Mouse (Mus musculus) E14TG2a.4 (cell line): Measurements from ENCODE around the gene Srrm3.

Experiments
- H3K27me3 ChIP-seq: 2 replicates; pipeline ENCODE4 v1.6.1; 2014; ENCODE audit warnings: low read length, control low read depth; ENCODE audit not compliant: insufficient read depth
- H3K36me3 ChIP-seq: 2 replicates; pipeline ENCODE4 v1.6.1; 2014; ENCODE audit warnings: low read length, control low read depth; ENCODE audit not compliant: insufficient read depth
- H3K4me1 ChIP-seq: replicated peaks from 2 replicates; pipeline ENCODE4 v1.6.1; 2014; ENCODE audit warnings: low read depth, low read length, control low read depth
- H3K4me3 ChIP-seq: replicated peaks from 2 replicates; pipeline ENCODE4 v1.5.1; 2014; ENCODE audit warnings: mild to moderate bottlenecking, low read length
- H3K9me3 ChIP-seq: 2 replicates; pipeline ENCODE4 v1.6.1; 2014; ENCODE audit warnings: low read length, control low read depth
- CTCF ChIP-seq: conservative IDR thresholded peaks from 2 replicates; pipeline ENCODE4 v1.5.1; 2014; ENCODE audit warnings: low read length
- NANOG ChIP-seq: IDR thresholded peaks from 2 replicates; pipeline ENCODE4 v1.6.1; 2014; ENCODE audit warnings: borderline replicate concordance, low read length, mixed read lengths
- POU5F1 ChIP-seq: IDR thresholded peaks from 2 replicates; pipeline ENCODE4 v1.6.1; 2014; ENCODE audit warnings: low read length, borderline replicate concordance

Srrm3 gene

GRCm38 (mm10) chr5:135851481-135851880 lies 44.8 kb downstream of the Srrm3 start:
- TF ChIP-seq NANOG (no peak), POU5F1 (no peak), CTCF (no peak)
- Histone ChIP-seq H3K4me3 (peak overlapping the region; percentile 79), H3K9me3 (no peaks in the 10 kb centered on the region), H3K36me3 (no peaks in the 10 kb centered on the region), H3K27me3 (peaks cover 51% of the 10 kb centered on the region), H3K4me1 (peaks cover 46% of the 10 kb centered on the region)

DNA sequence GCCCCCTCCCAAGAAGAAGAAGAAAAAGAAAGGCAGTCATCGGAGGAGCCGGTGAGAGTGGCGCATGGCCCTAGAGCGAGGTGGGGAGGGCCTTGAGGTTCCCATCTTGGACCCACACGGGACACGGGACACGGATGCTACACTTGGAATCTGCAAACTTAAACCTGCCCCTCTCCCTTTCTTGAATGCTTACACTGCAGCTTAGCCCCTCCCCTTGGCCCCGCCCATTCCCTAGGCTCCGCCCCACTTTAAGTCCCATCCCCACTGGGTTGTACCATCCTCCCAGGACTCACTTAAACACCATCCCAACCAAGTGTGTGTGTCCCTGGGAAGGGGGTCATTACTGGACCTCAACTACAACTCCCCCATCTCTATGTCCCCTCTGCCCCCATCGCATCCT lies 45.7 kb downstream of the Srrm3 start:
- Histone ChIP-seq H3K36me3 (no peaks in the 10 kb centered on the region), H3K27me3 (peaks cover 60% of the 10 kb centered on the region), H3K9me3 (no peaks in the 10 kb centered on the region), H3K4me3 (peak overlapping the region; percentile 79), H3K4me1 (peaks cover 46% of the 10 kb centered on the region)
- TF ChIP-seq CTCF: no peak
- TF ChIP-seq NANOG: no peak
- TF ChIP-seq POU5F1: no peak

DNA sequence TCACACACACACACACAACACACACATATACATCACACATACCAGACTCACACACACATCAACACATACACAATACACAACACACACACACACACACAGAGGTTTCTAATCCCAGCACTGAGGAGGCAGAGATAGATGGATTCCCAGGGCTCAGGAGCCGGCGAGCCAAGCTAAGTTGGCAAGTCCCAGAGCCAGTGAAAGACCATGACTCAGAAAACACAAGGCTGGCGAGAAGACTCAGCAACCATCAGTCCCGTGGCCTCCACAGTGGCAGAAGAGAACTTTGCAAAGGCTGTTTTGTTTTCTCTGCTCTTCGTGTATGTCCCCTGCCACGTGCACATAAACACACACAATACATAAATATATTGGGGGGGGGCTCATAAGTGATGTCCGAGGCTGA lies 47.0 kb downstream of the Srrm3 start:
- Histone ChIP-seq H3K9me3 (no peaks in the 10 kb centered on the region), H3K36me3 (no peaks in the 10 kb centered on the region), H3K27me3 (peaks cover 73% of the 10 kb centered on the region), H3K4me1 (peaks cover 50% of the 10 kb centered on the region), H3K4me3 (no peak overlapping the region)
- TF ChIP-seq CTCF: no peak
- TF ChIP-seq NANOG: no peak
- TF ChIP-seq POU5F1: no peak

DNA sequence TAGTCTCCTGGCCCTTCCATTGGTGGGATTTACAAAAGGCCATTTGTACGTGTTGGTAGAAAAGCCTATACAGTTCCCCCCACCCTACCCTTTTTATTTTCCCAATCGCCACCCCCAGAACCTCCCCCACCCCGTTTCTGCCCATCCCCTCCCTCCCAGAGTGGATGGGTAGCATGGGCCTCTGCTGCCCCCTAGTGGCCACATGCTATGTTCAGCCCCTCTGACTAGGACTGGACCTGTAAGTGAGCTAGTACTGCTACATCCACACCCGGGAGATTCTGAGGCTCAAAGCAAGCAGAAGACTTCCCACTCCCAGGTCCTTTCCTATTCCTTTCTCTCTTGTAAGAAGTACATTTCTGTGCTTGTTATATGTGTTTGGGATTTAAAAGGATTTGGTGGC lies 48.5 kb downstream of the Srrm3 start:
- no peaks in the 10 kb centered on the region for H3K36me3 ChIP-seq
- H3K4me1 ChIP-seq: peaks cover 50% of the 10 kb centered on the region
- TF ChIP-seq CTCF: peak; percentile 51
- no peak for TF ChIP-seq POU5F1
- no peaks in the 10 kb centered on the region for H3K9me3 ChIP-seq
- peaks cover 70% of the 10 kb centered on the region for H3K27me3 ChIP-seq
- H3K4me3 ChIP-seq: no peak overlapping the region

- H3K36me3 ChIP-seq: no peaks in the 10 kb centered on the region
- H3K9me3 ChIP-seq: peaks cover 10% of the 10 kb centered on the region
- H3K4me1 ChIP-seq: peaks cover 21% of the 10 kb centered on the region
- H3K4me3 ChIP-seq: no peak overlapping the region
- peaks cover 90% of the 10 kb centered on the region for H3K27me3 ChIP-seq
- TF ChIP-seq POU5F1: no peak
- no peak for TF ChIP-seq CTCF
- TF ChIP-seq NANOG: no peak
These were observed 60.0 kb downstream of the Srrm3 start for GRCm38 (mm10) chr5:135866662-135867061.

- peak overlapping the region; percentile 73 for H3K4me3 ChIP-seq
- H3K9me3 ChIP-seq: peaks cover 10% of the 10 kb centered on the region
- H3K27me3 ChIP-seq: peaks cover 86% of the 10 kb centered on the region
- H3K36me3 ChIP-seq: no peaks in the 10 kb centered on the region
- peaks cover 24% of the 10 kb centered on the region for H3K4me1 ChIP-seq
- TF ChIP-seq NANOG: no peak
- no peak for TF ChIP-seq POU5F1
- TF ChIP-seq CTCF: no peak
These were observed 61.2 kb downstream of the Srrm3 start for GRCm38 (mm10) chr5:135867637-135868593.

DNA sequence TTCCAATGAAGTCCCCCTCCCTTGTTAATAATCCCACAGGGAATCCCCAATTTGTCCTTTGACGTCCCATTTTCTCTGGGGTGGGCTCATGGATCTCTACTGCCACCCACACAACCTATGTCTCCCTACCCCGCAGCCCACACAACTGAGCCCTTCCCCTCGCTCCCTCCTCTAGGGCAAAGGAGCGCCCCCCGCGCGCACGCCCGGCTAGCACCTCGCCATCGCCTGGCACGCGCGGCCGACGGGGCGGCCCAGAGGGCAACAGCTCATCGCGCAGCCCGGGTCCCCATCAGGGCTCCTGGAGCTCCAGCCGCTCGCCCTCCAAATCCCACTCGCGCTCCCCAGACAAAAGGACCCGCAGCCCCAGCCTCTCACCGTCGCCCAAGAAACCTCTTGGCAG lies 62.0 kb downstream of the Srrm3 start:
- Histone ChIP-seq H3K9me3 (peaks cover 10% of the 10 kb centered on the region), H3K27me3 (peaks cover 90% of the 10 kb centered on the region), H3K36me3 (no peaks in the 10 kb centered on the region), H3K4me3 (peak overlapping the region; percentile 73), H3K4me1 (peaks cover 31% of the 10 kb centered on the region)
- TF ChIP-seq POU5F1 (no peak), CTCF (no peak), NANOG (no peak)

DNA sequence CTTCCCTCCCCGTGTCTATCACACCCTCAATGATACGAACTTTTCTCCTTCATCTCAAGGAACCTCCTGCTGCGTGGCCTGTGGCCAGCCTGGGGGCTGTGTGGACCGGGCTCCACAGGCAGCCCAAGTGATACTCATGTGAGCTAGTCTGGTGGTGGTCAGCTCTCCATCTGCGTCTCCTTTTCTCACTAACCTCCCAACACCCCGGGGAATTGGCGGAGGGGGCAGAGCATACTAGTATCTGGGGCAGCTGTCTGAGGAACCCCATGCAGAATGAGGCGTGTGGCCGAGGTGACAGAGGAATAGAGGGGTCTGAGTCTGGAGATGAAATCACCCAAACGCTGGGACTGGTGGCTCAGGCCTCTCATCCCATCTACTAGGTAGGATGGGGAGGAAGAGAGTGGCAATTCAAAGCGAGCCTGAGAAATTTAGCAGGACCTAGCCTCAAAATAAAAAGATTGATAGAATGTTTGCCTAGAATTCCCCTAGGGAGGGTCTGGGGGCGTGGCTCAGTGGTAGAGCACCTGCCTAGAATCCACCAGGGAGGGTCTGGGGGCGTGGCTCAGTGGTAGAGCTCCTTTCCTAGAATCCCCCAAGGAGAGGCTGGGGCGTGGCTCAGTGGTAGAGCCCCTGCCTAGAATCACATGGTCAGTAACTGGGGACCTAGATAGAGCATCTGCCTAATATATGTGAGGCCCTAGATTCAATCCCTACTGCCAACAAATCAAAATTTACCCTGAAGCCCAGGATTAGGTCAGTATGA lies 63.2 kb downstream of the Srrm3 start:
- no peak overlapping the region for H3K4me3 ChIP-seq
- peaks cover 10% of the 10 kb centered on the region for H3K9me3 ChIP-seq
- H3K36me3 ChIP-seq: no peaks in the 10 kb centered on the region
- H3K4me1 ChIP-seq: peaks cover 43% of the 10 kb centered on the region
- H3K27me3 ChIP-seq: peaks cover 81% of the 10 kb centered on the region
- TF ChIP-seq POU5F1: no peak

DNA sequence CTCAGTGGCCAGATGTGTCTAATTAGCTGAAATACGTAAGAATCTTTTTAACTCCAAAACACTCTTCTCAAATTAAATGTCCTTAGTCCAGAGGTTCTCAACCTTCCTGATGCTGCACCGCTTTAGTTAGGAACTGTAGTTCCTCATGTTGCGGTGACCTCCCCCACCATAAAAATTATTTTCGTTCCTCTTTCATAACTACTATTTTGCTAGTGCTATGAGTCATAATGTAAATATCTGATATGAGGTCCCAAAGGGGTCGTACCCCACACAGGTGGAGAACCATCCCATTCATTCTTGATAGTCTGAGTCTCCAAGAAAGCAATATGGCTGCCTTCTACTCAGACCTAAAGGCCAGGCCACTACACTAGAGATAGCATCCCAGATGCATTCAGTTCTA lies 63.8 kb downstream of the Srrm3 start:
- Histone ChIP-seq H3K36me3 (no peaks in the 10 kb centered on the region), H3K9me3 (peaks cover 10% of the 10 kb centered on the region), H3K4me3 (no peak overlapping the region), H3K4me1 (peaks cover 43% of the 10 kb centered on the region), H3K27me3 (peaks cover 74% of the 10 kb centered on the region)
- TF ChIP-seq POU5F1 (no peak), CTCF (no peak), NANOG (no peak)
